Mouse (Mus musculus) limb, embryonic 14.5 days (tissue): Measurements from ENCODE around the gene Pglyrp1. TPM values are rescaled to one million over a fixed set of nuclear protein-coding genes. Genes with fewer than 3 reads are reported as not detected.

Source experiments
- ATAC-seq: fragments of 200-750 bp; cut with Nextera tagmentation; 2 replicates; pipeline ENCODE4 v1.8.0; 2017; ENCODE audit warnings: low read depth, moderate number of reproducible peaks, moderate TSS enrichment; ENCODE audit not compliant: low FRiP score
- DNase-seq: peaks from one replicate; pipeline ENCODE4 v3.0.0-alpha.2; 2015; ENCODE audit warnings: low spot score
- H3K27ac ChIP-seq: fragments of 300-500 bp; sonication (generic); replicated peaks from 2 replicates; pipeline ENCODE4 v1.5.1; 2014; ENCODE audit warnings: low read depth, mild to moderate bottlenecking, low read length, moderate library complexity, mixed read lengths
- H3K27me3 ChIP-seq: fragments of 300-500 bp; sonication (generic); 2 replicates; pipeline ENCODE4 v1.6.1; 2014; ENCODE audit warnings: low read length, mixed read lengths; ENCODE audit not compliant: control insufficient read depth, insufficient read depth
- H3K36me3 ChIP-seq: fragments of 300-500 bp; sonication (generic); 2 replicates; pipeline ENCODE4 v1.6.1; 2014; ENCODE audit warnings: mild to moderate bottlenecking, low read length, moderate library complexity, mixed read lengths; ENCODE audit not compliant: control insufficient read depth, insufficient read depth
- H3K4me1 ChIP-seq: fragments of 300-500 bp; sonication (generic); 2 replicates; pipeline ENCODE4 v1.6.1; 2014; ENCODE audit warnings: antibody characterized with exemption, low read length, mixed read lengths; ENCODE audit not compliant: control insufficient read depth, insufficient read depth
- H3K4me2 ChIP-seq: fragments of 300-500 bp; sonication (generic); replicated peaks from 2 replicates; pipeline ENCODE4 v1.6.1; 2014; ENCODE audit warnings: low read depth, mild to moderate bottlenecking, low read length, moderate library complexity; ENCODE audit not compliant: severe bottlenecking
- H3K4me3 ChIP-seq: fragments of 300-500 bp; sonication (generic); replicated peaks from 2 replicates; pipeline ENCODE4 v1.5.1; 2014; ENCODE audit warnings: low read length
- H3K9ac ChIP-seq: fragments of 300-500 bp; sonication (generic); 2 replicates; pipeline ENCODE4 v1.6.1; 2014; ENCODE audit warnings: mild to moderate bottlenecking, low read depth, low read length, moderate library complexity; ENCODE audit not compliant: severe bottlenecking
- H3K9me3 ChIP-seq: fragments of 300-500 bp; sonication (generic); 2 replicates; pipeline ENCODE4 v1.6.1; 2016; ENCODE audit warnings: low read length; ENCODE audit not compliant: control insufficient read depth
- POLR2A ChIP-seq: fragments of 200-500 bp; IDR thresholded peaks from 2 replicates; pipeline ENCODE4 v1.8.0; 2012; ENCODE audit warnings: inconsistent platforms, mild to moderate bottlenecking, moderate library complexity, borderline replicate concordance; ENCODE audit not compliant: insufficient read depth, insufficient read length; ENCODE audit errors: extremely low read depth
- WGBS: fragments of 180-500 bp; shearing (Covaris S2); extraction: QIAGEN DNeasy Blood & Tissue Kit; methylation state at CpG from one replicate; pipeline ENCODE4 v1.1.7; 2014; 5-methylcytosine and 5-hydroxymethylcytosine counted together
- polyA plus RNA-seq, 2 experiments: library from polyadenylated mRNA; depleted of rRNA in 1 of 2; stranded (reverse) in 1 of 2; unstranded in 1 of 2; fragments of >200 nt; fragmentation: Nextera tagmentation in 1 of 2; extraction: Ambion mirVana in 1 of 2; gene quantifications; 2 replicates each; pipeline versions ENCODE4 v1.2.1 to v1.2.3; 2012 to 2014

Pglyrp1 gene
- polyA plus RNA-seq, 2 experiments, result 0.60 to 1.9 TPM

GRCm38 (mm10) chr7:18896536-18896935 lies 25.4 kb downstream of the Pglyrp1 start:
- no peak for TF ChIP-seq POLR2A
- Histone ChIP-seq H3K4me2 (no peak overlapping the region), H3K9me3 (no peaks in the 10 kb centered on the region), H3K4me1 (peaks cover 20% of the 10 kb centered on the region), H3K36me3 (peaks cover 35% of the 10 kb centered on the region), H3K9ac (no peak overlapping the region), H3K4me3 (no peak overlapping the region), H3K27ac (no peak overlapping the region), H3K27me3 (peaks cover 8% of the 10 kb centered on the region)
- DNase-seq (peak; percentile 24), ATAC-seq (no peak)
- WGBS, result 44% methylated on average over 5 of the region's 5 CpGs

- TF ChIP-seq POLR2A, result no peak
- H3K27ac ChIP-seq, result no peak overlapping the region
- H3K4me3 ChIP-seq, result no peak overlapping the region
- H3K4me2 ChIP-seq, result no peak overlapping the region
- no peaks in the 10 kb centered on the region for H3K4me1 ChIP-seq
- ATAC-seq (no peak), DNase-seq (no peak)
- peaks cover 50% of the 10 kb centered on the region for H3K36me3 ChIP-seq
- no peak overlapping the region for H3K9ac ChIP-seq
- H3K9me3 ChIP-seq, result no peaks in the 10 kb centered on the region
- 86% methylated on average over 2 of the region's 2 CpGs for WGBS
- H3K27me3 ChIP-seq, result no peaks in the 10 kb centered on the region
These were observed 29.4 kb downstream of the Pglyrp1 start for GRCm38 (mm10) chr7:18900513-18900912.

GRCm38 (mm10) chr7:18902486-18902885 lies 31.4 kb downstream of the Pglyrp1 start:
- WGBS, result 78% methylated on average over 3 of the region's 3 CpGs
- TF ChIP-seq POLR2A, result no peak
- Histone ChIP-seq H3K27ac (no peak overlapping the region), H3K9ac (no peak overlapping the region), H3K27me3 (no peaks in the 10 kb centered on the region), H3K4me2 (no peak overlapping the region), H3K4me3 (no peak overlapping the region), H3K4me1 (no peaks in the 10 kb centered on the region), H3K9me3 (no peaks in the 10 kb centered on the region), H3K36me3 (peaks cover 54% of the 10 kb centered on the region)
- ATAC-seq, result no peak
- no peak for DNase-seq

GRCm38 (mm10) chr7:18904971-18905370 lies 33.8 kb downstream of the Pglyrp1 start:
- Histone ChIP-seq H3K27ac (no peak overlapping the region), H3K9me3 (no peaks in the 10 kb centered on the region), H3K36me3 (peaks cover 33% of the 10 kb centered on the region), H3K9ac (no peak overlapping the region), H3K4me2 (no peak overlapping the region), H3K4me3 (no peak overlapping the region), H3K27me3 (no peaks in the 10 kb centered on the region), H3K4me1 (0 out of 2 replicates have a peak, but pooled peaks cover 4% of the 10 kb centered on the region)
- no peak for DNase-seq
- no peak for ATAC-seq
- no peak for TF ChIP-seq POLR2A
- 87% methylated on average over 3 of the region's 3 CpGs for WGBS

GRCm38 (mm10) chr7:18909797-18910196 lies 38.7 kb downstream of the Pglyrp1 start:
- WGBS, result 6% methylated on average over 17 of the region's 17 CpGs
- Histone ChIP-seq H3K9ac (peak overlapping the region; percentile 62), H3K9me3 (no peaks in the 10 kb centered on the region), H3K36me3 (peaks cover 5% of the 10 kb centered on the region), H3K4me2 (peak overlapping the region; percentile 48), H3K27me3 (no peaks in the 10 kb centered on the region), H3K27ac (no peak overlapping the region), H3K4me3 (peak overlapping the region; percentile 83), H3K4me1 (peaks cover 9% of the 10 kb centered on the region; the same call in 1 of the 2 replicates)
- ATAC-seq (no peak), DNase-seq (no peak)
- TF ChIP-seq POLR2A, result no peak
